In genomic region chr1:62122426-62122825, GRCm38 (mm10) we compare ENCODE assay signal across 19 mouse cellular contexts.
"Had no signal": no experiment of that assay in that cellular context is flagged by ENCODE, and none has a peak within 500 bp of the region (broad histone marks: within the 10 kb centered on the region; RNA-seq: fewer than 3 reads in every experiment).

No protein-coding gene starts in this region.

- ATAC-seq: midbrain, embryonic 13.5 days; midbrain, embryonic 16.5 days had no signal

- H3K27ac ChIP-seq: liver, embryonic 14.5 days; lung, embryonic 15.5 days; midbrain, embryonic 10.5 days; midbrain, embryonic 13.5 days; neural tube, embryonic 13.5 days; neural tube, embryonic 15.5 days had no signal

- H3K4me3 ChIP-seq: lung, embryonic 15.5 days; midbrain, embryonic 10.5 days; midbrain, embryonic 13.5 days; myocyte; neural tube, embryonic 13.5 days; neural tube, embryonic 15.5 days had no signal

- H3K27me3 ChIP-seq: lung, embryonic 15.5 days; midbrain, embryonic 13.5 days; neural tube, embryonic 13.5 days; neural tube, embryonic 15.5 days had no signal

- H3K36me3 ChIP-seq: lung, embryonic 15.5 days; midbrain, embryonic 10.5 days; midbrain, embryonic 13.5 days; neural tube, embryonic 13.5 days; neural tube, embryonic 15.5 days had no signal

- H3K9ac ChIP-seq: liver, embryonic 14.5 days; lung, embryonic 15.5 days; midbrain, embryonic 13.5 days; neural tube, embryonic 13.5 days; neural tube, embryonic 15.5 days had no signal

- H3K9me3 ChIP-seq: lung, embryonic 15.5 days; midbrain, embryonic 10.5 days; midbrain, embryonic 13.5 days; neural tube, embryonic 13.5 days; neural tube, embryonic 15.5 days had no signal

- H3K4me2 ChIP-seq: lung, embryonic 15.5 days; midbrain, embryonic 13.5 days; neural tube, embryonic 13.5 days; neural tube, embryonic 15.5 days had no signal

- DNase-seq: lung, adult 2 months; lung, postnatal 10 days; lung, postnatal 4 days; retina, postnatal 1 day; right cerebral cortex, adult 18-20 months; right cerebral cortex, postnatal 25 days; right cerebral cortex, postnatal 4 days; spleen, adult 18-20 months; thymus, adult 18-20 months; thymus, postnatal 14 days; thymus, postnatal 36 days had no signal

- H3K4me1 ChIP-seq: lung, embryonic 15.5 days; midbrain, embryonic 10.5 days; midbrain, embryonic 13.5 days; neural tube, embryonic 13.5 days; neural tube, embryonic 15.5 days had no signal
